Mouse (Mus musculus) stomach, embryonic 14.5 days (tissue): ENCODE data around the gene Ncmap. TPM values are rescaled to one million over a fixed set of nuclear protein-coding genes. Genes with fewer than 3 reads are reported as not detected.

ENCODE experiments used
- ATAC-seq: fragments of 200-750 bp; cut with Nextera tagmentation; 2 replicates; pipeline ENCODE4 v1.8.0; 2017; ENCODE audit warnings: low read depth, moderate TSS enrichment; ENCODE audit not compliant: insufficient number of reproducible peaks, insufficient read depth, low FRiP score
- H3K27ac ChIP-seq: fragments of 300-500 bp; sonication (generic); 2 replicates; pipeline ENCODE4 v1.5.1; 2014; ENCODE audit warnings: mild to moderate bottlenecking, low read length, moderate library complexity, mixed read lengths
- H3K27me3 ChIP-seq: fragments of 300-500 bp; sonication (generic); 2 replicates; pipeline ENCODE4 v1.6.1; 2014; ENCODE audit warnings: low read length, control low read depth, mixed read lengths; ENCODE audit not compliant: control insufficient read depth, insufficient read depth
- H3K36me3 ChIP-seq: fragments of 300-500 bp; sonication (generic); 2 replicates; pipeline ENCODE4 v1.6.1; 2014; ENCODE audit warnings: mild to moderate bottlenecking, control low read depth, low read length, moderate library complexity, mixed read lengths; ENCODE audit not compliant: control insufficient read depth, insufficient read depth
- H3K4me1 ChIP-seq: fragments of 300-500 bp; sonication (generic); 2 replicates; pipeline ENCODE4 v1.6.1; 2014; ENCODE audit warnings: low read length, control low read depth, mixed read lengths; ENCODE audit not compliant: control insufficient read depth, insufficient read depth
- H3K4me2 ChIP-seq: fragments of 300-500 bp; sonication (generic); replicated peaks from 2 replicates; pipeline ENCODE4 v1.6.1; 2014; ENCODE audit warnings: low read depth, low read length, control low read depth
- H3K4me3 ChIP-seq: fragments of 300-500 bp; sonication (generic); 2 replicates; pipeline ENCODE4 v1.5.1; 2014; ENCODE audit warnings: low read depth, low read length, control low read depth
- H3K9ac ChIP-seq: fragments of 300-500 bp; sonication (generic); replicated peaks from 2 replicates; pipeline ENCODE4 v1.6.1; 2014; ENCODE audit warnings: low read depth, mild to moderate bottlenecking, control low read depth, low read length, moderate library complexity, mixed read lengths
- H3K9me3 ChIP-seq: fragments of 300-500 bp; sonication (generic); 2 replicates; pipeline ENCODE4 v1.6.1; 2016; ENCODE audit warnings: low read depth, low read length, control low read depth; ENCODE audit not compliant: control insufficient read depth
- WGBS: fragments of 180-500 bp; shearing (Covaris S2); extraction: QIAGEN DNeasy Blood & Tissue Kit; methylation state at CpG from one replicate; pipeline ENCODE4 v1.1.7; 2014; 5-methylcytosine and 5-hydroxymethylcytosine counted together
- polyA plus RNA-seq: library from polyadenylated mRNA; unstranded; fragments of >200 nt; fragmentation: Nextera tagmentation; extraction: Ambion mirVana; gene quantifications from 2 replicates; pipeline ENCODE4 v1.2.1, GENCODE M21; 2014

The Ncmap gene
- polyA plus RNA-seq, 1 experiment from 2014 or later = 21.1 TPM

DNA sequence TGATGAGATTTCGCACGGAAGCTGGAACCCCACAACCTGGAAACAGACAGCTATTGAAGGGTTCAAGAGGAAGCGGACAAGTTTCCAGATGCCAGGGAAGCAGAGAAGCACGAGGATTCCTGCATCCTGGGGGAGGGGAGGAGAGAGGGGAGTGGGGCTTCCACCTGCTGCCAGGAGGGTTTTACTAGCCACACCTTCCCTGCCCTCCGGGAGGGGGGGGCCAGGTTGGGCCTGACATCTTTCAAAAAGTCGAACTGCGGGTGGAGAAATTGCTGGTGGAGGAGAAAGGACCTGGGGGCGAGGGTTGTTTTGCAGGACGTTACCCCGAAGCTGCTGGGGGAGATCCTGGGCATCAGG lies 35.0 kb upstream of the Ncmap start:
- peaks cover 8% of the 10 kb centered on the region for H3K4me1 ChIP-seq
- H3K4me3 ChIP-seq = peak overlapping the region; percentile 75
- H3K9ac ChIP-seq = peak overlapping the region; percentile 58
- H3K36me3 ChIP-seq = no peaks in the 10 kb centered on the region
- H3K4me2 ChIP-seq = peak overlapping the region; percentile 96
- H3K27me3 ChIP-seq = no peaks in the 10 kb centered on the region
- peak overlapping the region; percentile 27; the same call in 1 of the 2 replicates for H3K27ac ChIP-seq
- H3K9me3 ChIP-seq = no peaks in the 10 kb centered on the region
- 7% methylated on average over 10 of the region's 10 CpGs for WGBS
- ATAC-seq = no peak

DNA sequence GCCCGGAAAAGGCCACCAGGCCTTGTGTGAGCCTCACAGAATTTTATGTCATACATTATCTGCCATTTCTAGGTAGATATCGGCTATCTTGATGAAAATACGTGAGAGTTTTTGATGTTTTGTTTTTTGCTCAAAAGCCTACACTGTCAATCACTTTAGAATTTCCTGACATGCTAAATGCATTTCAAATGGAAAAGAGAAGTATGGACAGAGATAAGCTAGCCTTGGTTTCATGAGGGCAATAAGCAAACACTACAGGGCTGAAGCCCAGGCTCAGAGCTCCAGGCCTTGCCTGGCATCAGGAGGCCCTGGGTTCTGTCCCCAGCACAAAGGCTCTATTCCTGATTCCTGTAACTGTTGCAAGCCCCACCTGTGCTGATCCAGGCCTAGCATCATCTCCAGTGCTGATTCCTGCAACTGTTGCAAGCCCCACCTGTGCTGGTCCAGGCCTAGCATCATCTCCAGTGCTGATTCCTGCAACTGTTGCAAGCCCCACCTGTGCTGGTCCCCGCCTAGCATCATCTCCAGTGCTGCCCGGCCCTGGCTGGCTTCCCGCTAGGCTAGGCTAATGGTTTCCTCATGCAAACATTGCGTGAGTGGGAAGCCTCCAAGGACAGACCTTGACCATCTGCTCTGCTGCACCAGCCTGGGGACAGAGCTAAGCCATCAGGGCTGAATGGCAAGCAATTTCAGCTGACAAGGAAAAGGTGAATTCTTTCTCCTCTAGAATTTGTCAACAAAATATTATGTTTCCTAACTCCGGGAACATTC lies 32.1 kb upstream of the Ncmap start:
- Histone ChIP-seq H3K27ac (no peak overlapping the region), H3K9me3 (no peaks in the 10 kb centered on the region), H3K4me2 (no peak overlapping the region), H3K36me3 (no peaks in the 10 kb centered on the region), H3K9ac (no peak overlapping the region), H3K27me3 (no peaks in the 10 kb centered on the region), H3K4me1 (peaks cover 8% of the 10 kb centered on the region), H3K4me3 (no peak overlapping the region)
- no peak for ATAC-seq
- WGBS = 71% methylated on average over 8 of the region's 8 CpGs

DNA sequence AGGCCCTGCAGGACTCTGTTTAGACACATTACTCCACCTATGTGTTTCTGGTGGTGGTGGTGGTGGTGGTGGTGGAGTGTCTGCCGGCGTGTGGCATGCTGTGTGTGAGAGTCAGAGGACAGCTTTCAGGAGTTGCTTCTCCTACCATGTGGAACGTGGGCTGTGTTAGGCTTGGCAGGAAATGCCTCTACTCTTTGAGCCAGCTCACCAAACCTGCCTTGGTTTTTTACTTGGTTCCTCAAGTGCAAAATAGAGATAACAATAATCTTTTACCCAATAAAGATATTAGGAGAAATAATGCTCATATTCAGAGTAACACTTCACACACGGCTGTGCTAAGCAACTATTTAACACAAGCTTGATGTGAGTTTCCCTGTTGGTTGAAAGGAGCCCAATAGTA lies 31.4 kb upstream of the Ncmap start:
- no peak for ATAC-seq

DNA sequence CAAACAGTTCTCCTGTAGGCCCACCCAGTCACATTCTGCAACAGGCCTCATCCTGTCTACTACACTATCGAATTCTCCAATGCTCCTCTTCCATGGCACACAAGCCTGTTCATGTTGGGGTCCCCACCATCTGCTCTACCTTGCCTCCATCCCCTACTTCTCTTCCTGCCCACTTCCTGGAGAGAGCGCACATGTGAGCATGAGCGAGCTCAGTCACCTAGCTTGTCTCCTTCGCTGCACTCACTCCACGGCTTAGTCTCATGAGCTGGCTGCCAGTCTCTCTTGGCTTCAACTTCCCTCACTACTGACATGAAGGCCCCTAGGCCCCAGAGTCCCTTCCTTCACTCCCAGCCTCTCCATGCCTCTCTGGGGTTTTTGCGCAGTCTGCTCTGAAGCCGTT lies 28.6 kb upstream of the Ncmap start:
- ATAC-seq = no peak
- Histone ChIP-seq H3K36me3 (peaks cover 5% of the 10 kb centered on the region), H3K4me1 (peaks cover 1% of the 10 kb centered on the region; the same call in 1 of the 2 replicates), H3K27ac (no peak overlapping the region), H3K27me3 (no peaks in the 10 kb centered on the region), H3K9ac (no peak overlapping the region), H3K4me2 (no peak overlapping the region), H3K9me3 (no peaks in the 10 kb centered on the region), H3K4me3 (no peak overlapping the region)
- WGBS = 92% methylated on average over 7 of the region's 7 CpGs

More for the DNA sequence above, 31.4 kb upstream of the Ncmap start:
- peaks cover 5% of the 10 kb centered on the region for H3K36me3 ChIP-seq
- no peak overlapping the region for H3K27ac ChIP-seq
- H3K4me1 ChIP-seq = peaks cover 5% of the 10 kb centered on the region
- no peak overlapping the region for H3K9ac ChIP-seq
- WGBS = 92% methylated on average over 4 of the region's 4 CpGs
- H3K4me2 ChIP-seq = no peak overlapping the region
- no peak overlapping the region for H3K4me3 ChIP-seq
- no peaks in the 10 kb centered on the region for H3K27me3 ChIP-seq
- H3K9me3 ChIP-seq = no peaks in the 10 kb centered on the region

DNA sequence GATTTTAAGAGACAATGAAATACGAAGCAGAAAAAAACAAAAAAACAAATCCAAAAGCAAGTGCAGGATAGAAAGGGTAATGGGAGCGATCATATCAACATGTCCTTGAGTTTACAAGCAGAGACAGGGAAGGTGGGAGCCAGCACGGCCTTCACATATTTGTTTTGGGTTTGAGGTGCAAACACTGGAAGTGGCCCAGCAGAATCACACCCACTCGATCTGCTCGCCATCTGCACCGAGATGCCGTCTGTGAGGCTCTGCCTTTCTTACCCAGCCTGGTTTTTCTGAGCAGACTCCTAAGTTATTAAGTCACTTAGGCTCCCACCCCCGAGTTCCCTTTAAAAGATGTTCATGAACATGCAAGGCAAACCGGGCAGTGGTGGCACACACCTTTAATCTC lies 27.6 kb upstream of the Ncmap start:
- H3K36me3 ChIP-seq = peaks cover 5% of the 10 kb centered on the region
- no peak for ATAC-seq

DNA sequence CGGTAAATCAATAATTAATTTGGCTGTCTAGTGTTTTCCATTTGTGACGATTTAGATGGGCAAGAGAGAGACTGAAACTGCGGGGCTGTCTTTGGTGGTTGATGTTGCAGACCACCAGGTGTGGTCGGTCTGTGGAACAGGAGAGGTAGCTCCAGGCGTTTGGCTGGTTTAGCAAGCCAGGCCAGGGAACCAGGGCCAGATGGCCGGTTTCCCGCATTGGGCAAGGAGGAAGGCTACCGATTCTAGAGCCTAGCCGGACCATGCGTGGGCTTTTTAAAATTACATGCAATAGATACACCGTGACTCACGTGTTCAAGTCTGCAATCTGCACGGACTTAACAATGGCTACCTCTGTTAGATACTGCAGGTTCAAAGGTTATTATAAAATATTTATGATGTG lies 22.9 kb upstream of the Ncmap start:
- Histone ChIP-seq H3K9ac (no peak overlapping the region), H3K4me2 (no peak overlapping the region), H3K9me3 (no peaks in the 10 kb centered on the region), H3K4me3 (no peak overlapping the region), H3K27ac (no peak overlapping the region), H3K36me3 (peaks cover 25% of the 10 kb centered on the region), H3K4me1 (no peaks in the 10 kb centered on the region), H3K27me3 (no peaks in the 10 kb centered on the region)
- WGBS = 90% methylated on average over 13 of the region's 13 CpGs
- ATAC-seq = no peak

More for the DNA sequence above, 27.6 kb upstream of the Ncmap start:
- Histone ChIP-seq H3K4me2 (no peak overlapping the region), H3K4me1 (no peaks in the 10 kb centered on the region), H3K4me3 (no peak overlapping the region), H3K27ac (no peak overlapping the region), H3K9ac (no peak overlapping the region), H3K9me3 (no peaks in the 10 kb centered on the region), H3K27me3 (no peaks in the 10 kb centered on the region)
- 70% methylated on average over 9 of the region's 9 CpGs for WGBS

DNA sequence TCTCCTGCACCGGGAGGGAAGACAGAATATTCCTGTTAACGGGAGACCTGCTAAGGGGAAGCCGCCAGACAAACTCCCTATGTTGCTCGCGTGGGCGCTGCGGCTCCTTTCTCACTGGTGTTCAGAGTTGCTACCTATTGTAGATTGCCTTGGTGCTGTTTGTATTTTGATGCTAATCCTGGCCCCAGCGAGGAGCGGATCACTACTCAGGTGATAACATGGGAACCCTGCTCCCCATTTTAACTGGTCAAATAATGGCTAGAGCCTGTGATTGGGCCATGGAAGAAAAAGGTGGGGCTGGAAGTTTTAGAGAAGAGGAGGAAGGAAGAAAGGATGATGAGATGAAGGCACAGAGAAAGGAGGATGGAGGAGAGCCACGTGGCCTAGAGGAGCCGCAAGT lies 22.4 kb upstream of the Ncmap start:
- no peaks in the 10 kb centered on the region for H3K4me1 ChIP-seq
- no peak overlapping the region for H3K4me2 ChIP-seq
- H3K4me3 ChIP-seq = no peak overlapping the region
- H3K36me3 ChIP-seq = peaks cover 31% of the 10 kb centered on the region
- H3K9me3 ChIP-seq = no peaks in the 10 kb centered on the region
- H3K27ac ChIP-seq = no peak overlapping the region
- 78% methylated on average over 11 of the region's 11 CpGs for WGBS
- no peaks in the 10 kb centered on the region for H3K27me3 ChIP-seq
- no peak for ATAC-seq
- H3K9ac ChIP-seq = no peak overlapping the region

DNA sequence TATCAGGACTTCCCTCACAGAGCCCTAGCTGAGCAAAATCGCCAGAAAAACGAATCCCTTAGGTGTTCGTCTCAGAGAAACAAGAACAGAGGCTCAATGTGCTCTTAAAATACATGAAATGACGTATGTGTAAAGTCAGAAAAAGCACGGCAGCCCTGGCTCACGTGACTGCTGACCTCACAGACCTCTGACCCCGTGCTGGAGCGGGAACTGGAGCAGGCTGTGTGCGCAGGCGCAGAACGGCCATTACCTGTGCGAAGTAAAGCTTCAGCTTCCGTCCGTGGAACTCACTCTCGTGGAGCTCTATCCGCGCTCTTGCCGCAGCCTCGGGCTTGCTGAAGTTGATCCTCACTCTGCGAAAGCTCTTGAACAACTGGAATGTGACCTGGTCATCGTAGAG lies 22.0 kb upstream of the Ncmap start:
- no peak overlapping the region for H3K4me2 ChIP-seq
- no peaks in the 10 kb centered on the region for H3K9me3 ChIP-seq
- H3K27me3 ChIP-seq = no peaks in the 10 kb centered on the region
- H3K9ac ChIP-seq = no peak overlapping the region
- no peak overlapping the region for H3K27ac ChIP-seq
- WGBS = 77% methylated on average over 21 of the region's 21 CpGs
- H3K4me3 ChIP-seq = no peak overlapping the region
- H3K4me1 ChIP-seq = no peaks in the 10 kb centered on the region
- peaks cover 31% of the 10 kb centered on the region for H3K36me3 ChIP-seq
- ATAC-seq = no peak

DNA sequence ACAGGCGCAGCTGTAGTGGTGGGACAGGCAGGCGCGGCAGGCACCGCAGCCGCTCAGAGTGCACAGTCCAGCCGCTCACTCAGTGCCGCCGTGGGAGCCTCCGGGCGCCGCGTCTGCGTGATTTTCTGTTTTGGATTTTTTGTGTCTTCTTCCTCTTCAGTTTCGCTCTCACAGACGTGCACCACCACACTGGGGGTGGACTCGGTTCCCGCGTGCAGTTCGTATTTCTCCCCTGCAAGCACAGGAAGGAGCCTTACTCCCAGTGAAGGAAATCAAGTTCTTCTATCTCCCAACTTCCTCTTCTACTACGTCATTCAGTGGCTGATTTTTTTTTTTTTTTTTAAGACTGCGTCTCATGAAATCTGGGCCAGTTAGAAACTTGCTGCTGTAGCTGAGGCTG lies 18.3 kb upstream of the Ncmap start:
- Histone ChIP-seq H3K27ac (no peak overlapping the region), H3K4me3 (no peak overlapping the region), H3K36me3 (peaks cover 29% of the 10 kb centered on the region), H3K9ac (no peak overlapping the region), H3K27me3 (no peaks in the 10 kb centered on the region), H3K4me2 (no peak overlapping the region), H3K4me1 (no peaks in the 10 kb centered on the region), H3K9me3 (no peaks in the 10 kb centered on the region)
- ATAC-seq = no peak
- WGBS = 90% methylated on average over 21 of the region's 21 CpGs
